Comparison of ENCODE assay signal across 27 mouse cellular contexts in genomic region chr3:136601706-136602105, GRCm38 (mm10).
DNase-seq lines count a peak whose midpoint lies in the region; TF ChIP-seq lines count a peak whose summit lies in the region.
"Had no signal": no experiment of that assay in that cellular context is flagged by ENCODE, and none has a peak within 500 bp of the region (broad histone marks: within the 10 kb centered on the region; RNA-seq: fewer than 3 reads in every experiment).

No protein-coding gene starts in this region.

- H3K27ac ChIP-seq in thymus, adult 2 months (ENCODE audit: control insufficient read depth, insufficient read depth, low read length) = no peak overlapping the region
- H3K27ac ChIP-seq: embryonic facial prominence, embryonic 12.5 days; embryonic facial prominence, embryonic 15.5 days; forebrain, embryonic 10.5 days; forebrain, embryonic 13.5 days; heart, embryonic 15.5 days; hindbrain, embryonic 10.5 days; hindbrain, embryonic 13.5 days; intestine, embryonic 15.5 days had no signal

- H3K36me3 ChIP-seq in thymus, adult 2 months (ENCODE audit: control insufficient read depth, insufficient read depth, low read length) = no peaks in the 10 kb centered on the region
- H3K36me3 ChIP-seq: embryonic facial prominence, embryonic 12.5 days; embryonic facial prominence, embryonic 15.5 days; forebrain, embryonic 10.5 days; heart, embryonic 12.5 days; heart, embryonic 15.5 days; hindbrain, embryonic 10.5 days; hindbrain, embryonic 13.5 days; intestine, embryonic 15.5 days had no signal

- no peaks in the 10 kb centered on the region for H3K4me1 ChIP-seq in thymus, adult 2 months (replicated peaks; ENCODE audit: control insufficient read depth, insufficient read depth, low read length)
- H3K4me1 ChIP-seq: embryonic facial prominence, embryonic 12.5 days; embryonic facial prominence, embryonic 15.5 days; forebrain, embryonic 10.5 days; forebrain, embryonic 13.5 days; heart, embryonic 12.5 days; heart, embryonic 15.5 days; hindbrain, embryonic 10.5 days; hindbrain, embryonic 13.5 days; intestine, embryonic 15.5 days had no signal

- H3K4me3 ChIP-seq in thymus, adult 2 months (ENCODE audit: control insufficient read depth, insufficient read depth, low read length) = no peak overlapping the region
- H3K4me3 ChIP-seq: embryonic facial prominence, embryonic 12.5 days; embryonic facial prominence, embryonic 15.5 days; forebrain, embryonic 10.5 days; forebrain, embryonic 13.5 days; heart, embryonic 12.5 days; heart, embryonic 15.5 days; hindbrain, embryonic 10.5 days; hindbrain, embryonic 13.5 days; intestine, embryonic 15.5 days had no signal

- DNase-seq in 3T3-L1 (ENCODE audit: low read depth, low spot score) = peak; percentile 74
- DNase-seq in Muller cell, postnatal 12 days (ENCODE audit: inconsistent ontology term) = peak; percentile 89
- DNase-seq in fibroblast of lung, adult 2 months (ENCODE audit: low read depth) = peak; percentile 58
- no peak for DNase-seq in layer of hippocampus, adult 11-12 months (ENCODE audit: low spot score)
- no peak for DNase-seq in ovary, postnatal 36 days (ENCODE audit: low spot score)
- DNase-seq in thymus, adult 2 months = no peak
- DNase-seq: adrenal gland, postnatal 14 days; B cell, adult 2 months; cerebellum, adult 11 months; cerebellum, adult 2 months; cerebellum, adult 9-11 months; cerebellum, postnatal 25 days; gastrocnemius, postnatal 10 days; gastrocnemius, postnatal 36 days; heart, adult 11 months; heart, postnatal 10 days; heart, postnatal 36 days had no signal

- no peak for TF ChIP-seq CTCF in thymus, adult 2 months (IDR thresholded peaks at IDR 0.05; ENCODE audit: borderline replicate concordance, control insufficient read depth, extremely low read depth, insufficient read depth, low read length, poor library complexity)

- no peak for TF ChIP-seq POLR2A in thymus, adult 2 months (IDR thresholded peaks at IDR 0.05; ENCODE audit: control insufficient read depth, extremely low read depth, insufficient read depth, low read length, poor library complexity)

- H3K27me3 ChIP-seq in thymus, adult 2 months (ENCODE audit: control insufficient read depth, insufficient read depth, low read length) = no peaks in the 10 kb centered on the region
- H3K27me3 ChIP-seq: embryonic facial prominence, embryonic 12.5 days; embryonic facial prominence, embryonic 15.5 days; forebrain, embryonic 13.5 days; heart, embryonic 12.5 days; heart, embryonic 15.5 days; hindbrain, embryonic 13.5 days; intestine, embryonic 15.5 days; Patski had no signal

- WGBS in thymus, adult 2 months = 96% methylated on average over 1 of the region's 1 CpGs

Comparison
In these comparisons a context has a peak if more than half of its experiments do, and no peak if none do; other contexts are left out.
1. DNase-seq: peak in 3T3-L1 (single experiment), Muller cell, postnatal 12 days (single experiment) and fibroblast of lung, adult 2 months (single experiment); none in layer of hippocampus, adult 11-12 months (single experiment), ovary, postnatal 36 days (single experiment) and thymus, adult 2 months (single experiment).